Mouse (Mus musculus): ENCODE measurements around the gene Pvalb.

DNA sequence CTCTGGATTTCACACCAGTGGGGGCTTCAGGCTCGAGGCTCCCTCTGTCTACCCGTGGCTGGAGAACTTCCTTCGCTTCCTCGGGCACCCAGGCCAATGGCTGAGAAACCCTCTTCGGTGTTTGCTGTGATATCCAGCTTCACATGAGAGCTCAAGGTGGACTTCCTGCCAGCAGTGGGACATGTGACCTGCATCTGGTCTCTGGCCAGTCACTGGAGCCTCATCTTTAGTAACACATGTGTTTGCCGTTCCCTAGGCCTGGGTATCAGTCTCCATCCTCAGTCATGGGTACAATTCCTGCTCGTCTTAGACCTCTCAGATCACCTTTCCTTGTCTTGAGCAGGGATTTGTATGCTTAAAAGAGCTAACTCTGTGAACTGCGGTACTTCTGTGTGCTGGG, 36.9 kb upstream of the Pvalb start:
- TF ChIP-seq CTCF (IDR thresholded peaks at IDR 0.05; ENCODE audit: low read depth) (no peak), EP300 (IDR thresholded peaks at IDR 0.05; ENCODE audit: low read depth) (no peak)
